Mouse (Mus musculus): Measurements from ENCODE around the gene Ggct. TPM values are rescaled to one million over a fixed set of nuclear protein-coding genes. Genes with fewer than 3 reads are reported as not detected.

Gene Ggct
- total RNA-seq, 4 experiments from 2014 or later: 21.8 to 29.0 (median 23.8) TPM

DNA sequence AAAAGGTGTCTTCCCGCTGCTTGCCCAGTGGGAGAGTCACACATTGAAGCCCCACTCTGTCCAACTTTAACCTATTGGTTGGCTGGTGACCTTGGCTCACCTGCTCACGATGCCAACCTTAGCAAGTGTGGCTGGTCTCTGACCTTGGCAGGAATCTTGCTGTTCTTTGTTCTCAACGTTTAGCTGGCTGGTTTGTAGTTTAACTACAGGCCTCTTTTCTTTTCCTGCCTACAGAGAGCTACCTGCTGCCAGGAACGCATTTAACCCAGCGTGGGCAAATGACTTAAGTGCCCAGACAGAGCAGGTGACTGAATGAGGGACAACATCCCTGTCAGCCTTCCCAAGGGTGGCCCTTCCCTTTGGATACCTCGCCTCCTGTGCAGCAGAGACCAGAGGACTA is 5.0 kb upstream of the Ggct start:
- DNase-seq (ENCODE audit: low spot score in 2 of 2): no peak

DNA sequence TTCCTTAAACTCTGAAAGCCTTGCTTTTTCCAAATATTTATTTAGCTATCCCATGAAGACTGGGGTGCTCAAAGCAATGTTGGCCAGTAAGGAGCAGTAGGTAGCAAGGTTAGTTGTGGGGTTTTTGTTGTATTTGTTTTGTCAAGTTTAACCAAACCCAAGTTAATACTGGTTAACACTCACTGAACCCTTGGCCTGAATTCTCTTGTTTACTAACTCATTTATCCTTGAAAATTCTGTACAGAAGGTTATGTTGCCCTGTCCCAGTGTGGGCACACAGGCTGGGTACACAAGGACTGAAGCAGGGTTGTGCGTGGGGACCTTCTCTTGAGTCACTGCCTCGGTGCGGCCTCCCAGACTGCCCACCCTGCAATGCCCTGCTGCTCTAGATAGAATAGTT is 3.6 kb upstream of the Ggct start:
- DNase-seq (ENCODE audit: low spot score in 2 of 2): no peak

GRCm38 (mm10) chr6:54992141-54992540 is 609 bp downstream of the Ggct start:
- no peak for DNase-seq (ENCODE audit: low spot score in 2 of 2)

DNA sequence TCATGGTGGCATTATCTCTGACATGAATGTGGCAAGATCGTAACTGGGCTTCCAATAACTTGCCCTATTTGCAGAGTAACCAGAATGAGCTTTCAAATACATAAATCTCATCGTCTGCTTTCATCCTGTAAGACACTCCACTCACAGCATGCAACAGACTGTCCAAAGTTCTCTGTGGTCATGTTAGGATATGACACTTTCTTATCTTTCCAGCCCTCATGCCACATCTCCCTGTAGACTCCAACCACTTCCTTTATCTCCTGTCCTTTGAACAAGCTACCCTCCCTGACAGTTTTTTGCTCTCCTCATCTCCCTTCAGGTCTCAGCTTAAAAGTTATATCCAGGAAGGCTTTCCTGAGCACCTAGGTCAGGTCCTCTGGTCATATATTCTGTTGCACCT is 1.6 kb downstream of the Ggct start:
- no peak for DNase-seq (ENCODE audit: low spot score in 2 of 2)

DNA sequence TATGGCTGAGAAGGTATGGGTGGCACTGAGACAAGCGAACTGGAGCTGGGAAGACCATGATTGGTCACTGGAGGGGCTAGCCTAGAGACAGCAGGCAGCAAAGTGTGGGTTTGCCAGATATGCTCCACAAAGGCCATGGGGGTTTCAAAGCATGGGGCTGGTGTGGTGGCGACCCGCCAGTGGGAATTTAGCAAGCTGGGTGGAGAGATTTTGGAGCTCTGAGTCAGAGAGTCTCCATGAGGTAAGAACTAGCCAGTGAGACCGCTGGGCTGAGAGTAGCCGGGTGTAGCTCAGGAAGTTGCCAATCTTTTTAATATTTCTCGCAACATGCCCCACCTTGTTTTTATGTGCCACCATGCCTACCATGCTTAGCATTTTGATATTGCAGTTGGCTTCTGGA is 4.6 kb downstream of the Ggct start:
- DNase-seq (ENCODE audit: low spot score in 2 of 2): no peak

DNA sequence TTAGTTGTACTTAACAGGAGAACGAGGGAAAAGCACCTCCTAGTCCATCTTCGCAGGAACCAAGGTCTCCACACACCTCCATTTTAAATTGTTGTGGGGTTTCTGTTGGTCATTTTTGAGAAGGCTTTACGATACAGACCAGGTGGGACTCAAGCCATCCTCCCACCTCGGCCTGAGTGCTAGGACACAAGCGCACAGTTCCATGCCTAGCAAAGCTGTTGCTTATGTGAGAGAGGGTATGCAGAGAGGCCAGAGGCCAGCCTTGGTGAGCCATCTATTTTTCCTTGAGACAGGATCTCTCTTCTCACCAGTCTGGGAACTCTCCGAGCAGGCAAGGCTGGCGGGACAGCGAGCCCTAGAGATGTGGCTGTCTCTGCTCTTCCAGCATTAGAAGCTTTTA is 8.7 kb downstream of the Ggct start:
- no peak for DNase-seq (ENCODE audit: low spot score in 2 of 2)

GRCm38 (mm10) chr6:54983526-54984050 is 9.2 kb downstream of the Ggct start:
- no peak for DNase-seq (ENCODE audit: low spot score in 2 of 2)

- no peak for DNase-seq (ENCODE audit: low spot score in 2 of 2)
Observed at GRCm38 (mm10) chr6:54979426-54979825, 13.3 kb downstream of the Ggct start.

DNA sequence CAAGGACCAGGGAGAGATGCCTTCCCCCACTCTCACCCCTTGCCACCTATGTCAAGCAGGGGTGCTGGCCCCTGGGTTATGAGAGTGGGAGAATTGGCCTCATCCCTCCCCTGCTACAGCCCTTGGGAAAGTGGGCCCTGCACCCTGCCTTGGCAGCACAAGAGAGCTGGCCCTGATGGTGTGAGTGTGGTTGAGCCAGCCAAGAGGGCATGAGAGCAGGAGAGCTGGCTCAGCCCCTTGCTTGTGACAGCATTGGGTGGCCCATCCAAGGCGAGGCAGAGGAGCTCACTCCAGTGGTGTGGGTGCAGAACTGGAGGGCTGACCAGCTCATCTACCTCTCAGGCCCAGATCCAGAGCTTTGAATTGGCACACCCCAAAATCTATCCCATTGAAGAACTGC is 17.1 kb downstream of the Ggct start:
- no peak for DNase-seq (ENCODE audit: low spot score in 2 of 2)

DNA sequence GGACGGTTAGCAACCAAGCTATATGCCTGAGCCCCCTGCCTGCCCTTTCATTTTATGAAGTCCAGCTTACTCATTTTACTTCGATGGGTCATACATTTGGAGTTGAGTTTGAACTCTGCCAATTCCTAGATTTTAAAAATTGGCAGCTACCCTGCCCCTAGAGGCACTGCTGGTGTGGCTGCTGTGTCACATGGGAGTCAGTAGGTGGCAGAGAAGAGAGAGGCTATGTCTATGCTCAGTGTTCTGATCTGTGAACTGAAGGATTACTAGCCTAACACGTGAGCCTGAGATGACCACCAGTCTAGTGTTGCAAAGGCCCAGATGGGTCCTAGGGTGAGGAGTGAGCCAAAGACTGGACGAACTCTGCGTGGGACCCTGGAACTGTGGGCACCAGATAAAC is 18.2 kb downstream of the Ggct start:
- DNase-seq (ENCODE audit: low spot score in 2 of 2): no peak

DNA sequence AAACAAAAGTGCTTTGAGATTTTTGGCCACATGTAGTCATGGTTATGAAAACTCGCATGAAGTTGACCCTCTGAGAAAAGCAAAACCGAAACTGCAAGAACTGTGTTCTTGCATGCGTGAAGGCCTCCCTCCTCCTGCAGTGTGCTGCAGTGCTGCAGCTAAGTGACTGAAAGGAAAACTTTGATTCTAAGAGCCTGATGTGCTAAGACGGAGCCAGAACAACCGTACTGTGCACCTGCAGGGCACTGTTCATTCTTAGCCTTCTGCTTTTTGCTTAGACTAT is 19.9 kb downstream of the Ggct start:
- DNase-seq (ENCODE audit: low spot score in 2 of 2): no peak

DNA sequence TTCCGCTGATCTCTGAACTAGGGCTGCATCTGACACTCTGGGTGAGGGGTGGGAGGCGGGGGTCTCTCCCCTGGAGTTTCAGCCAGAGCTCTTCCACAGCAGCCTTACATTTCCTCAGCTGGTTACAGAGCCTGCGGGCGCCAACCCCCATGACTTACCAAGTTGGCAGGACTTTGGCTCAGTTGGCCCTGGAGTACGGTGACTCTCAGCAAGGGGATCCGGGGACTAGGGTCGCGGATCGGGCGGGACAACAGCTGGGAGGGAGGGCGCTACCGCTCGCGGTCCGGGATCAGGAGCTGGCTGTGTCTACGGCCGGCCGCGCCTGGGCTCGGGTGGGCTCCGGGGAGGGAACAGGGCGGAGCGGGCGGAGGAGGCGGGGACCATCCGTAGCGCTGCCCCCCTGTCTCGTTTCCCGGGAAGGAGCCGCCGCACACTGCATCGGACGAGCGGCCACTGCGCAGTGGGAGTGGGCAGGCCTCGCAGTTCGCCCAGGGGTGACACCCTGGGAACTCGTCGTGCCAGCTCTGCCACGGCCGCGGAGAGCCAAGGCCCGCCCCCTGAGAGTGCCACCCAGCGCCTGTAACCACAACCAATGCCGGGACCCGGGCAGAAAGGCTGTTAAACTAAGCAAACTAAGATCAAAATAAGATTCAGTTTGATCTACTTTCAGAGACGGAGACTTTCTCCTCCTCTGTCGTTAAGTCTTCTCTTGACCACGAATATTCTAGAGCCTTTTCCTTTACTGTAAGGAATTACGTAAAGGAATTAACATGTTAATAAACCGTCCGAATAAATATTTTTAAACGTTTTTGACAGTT is 20.4 kb downstream of the Ggct start, which contains the start of gene Nod1:
Gene Nod1, minus strand, starts transcription at position 502 of the 818 bp plus-strand sequence.
- peak in 1 of 2 experiments; percentile 53 for DNase-seq (ENCODE audit: low spot score in 2 of 2)

DNA sequence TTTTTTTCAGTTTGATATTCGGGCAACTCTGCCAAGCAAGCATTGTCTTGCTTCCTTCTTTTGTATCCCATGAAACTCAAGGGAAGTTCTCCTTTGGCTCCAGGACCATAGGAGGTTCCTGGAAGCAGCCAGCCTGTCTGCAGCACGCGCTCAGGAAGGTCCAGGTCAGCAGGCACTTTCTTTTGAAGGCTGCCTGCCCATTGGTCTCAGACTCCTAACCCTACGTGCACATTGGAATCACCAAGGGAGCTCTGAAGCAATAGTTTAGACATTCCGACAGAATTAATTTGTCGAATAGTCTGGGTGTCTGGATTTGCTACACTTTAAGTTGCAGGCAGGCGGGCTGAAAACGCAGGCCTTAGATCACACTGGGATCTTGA is 21.0 kb downstream of the Ggct start:
- DNase-seq (ENCODE audit: low spot score in 2 of 2): no peak

GRCm38 (mm10) chr6:54970506-54970905 is 22.2 kb downstream of the Ggct start:
- no peak for DNase-seq (ENCODE audit: low spot score in 2 of 2)

DNA sequence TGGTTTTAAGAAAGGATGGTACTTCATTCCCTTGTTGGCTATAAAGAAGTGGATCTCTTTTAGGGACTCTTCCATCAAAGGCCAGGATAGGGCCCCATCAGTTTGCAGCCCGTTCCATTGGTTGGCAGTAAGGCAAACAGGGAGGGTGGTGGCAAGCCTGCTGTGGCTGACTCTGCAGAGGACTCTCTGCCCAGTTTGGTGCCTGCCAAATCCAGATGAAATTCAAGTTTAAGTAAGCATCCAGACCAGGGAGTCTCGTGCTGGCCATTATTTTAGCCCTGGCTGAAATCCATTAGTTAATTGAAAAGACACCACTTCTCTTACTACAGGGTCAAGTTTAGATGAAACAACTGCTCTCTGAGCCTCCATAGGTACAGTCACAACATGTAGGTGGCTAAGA is 22.9 kb downstream of the Ggct start:
- no peak for DNase-seq (ENCODE audit: low spot score in 2 of 2)

DNA sequence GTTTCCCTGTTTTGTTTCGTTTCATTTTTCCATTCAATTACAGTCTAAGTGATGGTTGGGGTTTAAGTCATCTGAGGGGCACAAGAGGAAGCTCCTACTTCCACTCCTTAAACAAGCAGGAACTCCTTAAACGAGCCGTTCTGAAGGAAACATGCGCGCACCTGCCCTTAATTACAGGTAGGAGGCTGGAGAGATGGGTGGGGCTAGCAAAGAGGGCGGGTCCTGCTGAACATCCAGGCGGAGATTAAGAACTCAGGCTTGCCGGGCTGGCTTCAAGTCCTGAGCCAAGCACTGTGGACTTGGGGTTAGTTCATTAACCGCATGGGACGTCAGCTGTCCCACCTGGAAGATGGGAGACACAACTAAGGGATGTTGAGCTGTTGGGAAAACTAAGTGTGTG is 25.2 kb downstream of the Ggct start:
- no peak for DNase-seq (ENCODE audit: low spot score in 2 of 2)

GRCm38 (mm10) chr6:54965234-54965633 is 27.5 kb downstream of the Ggct start:
- no peak for DNase-seq (ENCODE audit: low spot score in 2 of 2)

GRCm38 (mm10) chr6:54964755-54965154 is 28.0 kb downstream of the Ggct start:
- DNase-seq (ENCODE audit: low spot score in 2 of 2): no peak

DNA sequence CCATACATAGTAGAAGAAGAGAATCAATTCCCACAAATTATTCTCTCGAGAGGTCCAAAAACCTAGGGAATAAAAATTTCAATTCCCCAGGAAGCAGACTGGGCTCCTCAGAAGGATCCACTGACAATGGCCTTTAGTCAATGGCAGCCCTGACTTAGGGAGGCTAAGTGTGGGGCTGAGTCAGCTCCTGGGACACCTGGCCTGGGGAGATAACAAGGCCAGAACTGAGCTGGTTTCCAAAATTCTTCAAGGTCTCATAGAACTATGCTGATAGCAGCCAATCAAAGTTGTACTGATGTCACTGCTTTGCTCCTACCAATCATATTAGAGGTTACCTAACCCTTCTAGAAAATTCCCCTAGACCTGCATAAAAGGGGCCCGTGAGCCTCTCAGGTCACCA is 29.2 kb downstream of the Ggct start:
- DNase-seq (ENCODE audit: low spot score in 2 of 2): no peak

DNA sequence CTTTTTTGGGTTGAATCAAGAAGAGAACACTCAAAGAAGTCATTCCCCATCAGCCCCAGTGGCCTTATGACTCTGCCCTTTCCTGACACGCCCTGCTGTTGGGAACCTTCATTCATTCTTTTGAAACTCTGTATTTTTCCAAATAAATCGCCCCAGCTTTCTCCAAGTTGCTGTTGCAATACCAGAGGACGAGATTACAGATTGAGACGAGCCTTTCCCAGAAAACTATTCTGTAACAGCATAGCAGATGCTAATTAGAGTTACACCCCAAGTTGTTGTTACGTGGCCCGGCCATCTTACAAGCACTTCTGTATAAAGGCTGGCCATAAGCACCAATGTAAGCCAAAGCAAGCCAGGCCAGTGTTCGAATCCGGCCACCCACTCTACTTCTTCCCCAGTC is 35.1 kb downstream of the Ggct start:
- DNase-seq (ENCODE audit: low spot score in 2 of 2): no peak

DNA sequence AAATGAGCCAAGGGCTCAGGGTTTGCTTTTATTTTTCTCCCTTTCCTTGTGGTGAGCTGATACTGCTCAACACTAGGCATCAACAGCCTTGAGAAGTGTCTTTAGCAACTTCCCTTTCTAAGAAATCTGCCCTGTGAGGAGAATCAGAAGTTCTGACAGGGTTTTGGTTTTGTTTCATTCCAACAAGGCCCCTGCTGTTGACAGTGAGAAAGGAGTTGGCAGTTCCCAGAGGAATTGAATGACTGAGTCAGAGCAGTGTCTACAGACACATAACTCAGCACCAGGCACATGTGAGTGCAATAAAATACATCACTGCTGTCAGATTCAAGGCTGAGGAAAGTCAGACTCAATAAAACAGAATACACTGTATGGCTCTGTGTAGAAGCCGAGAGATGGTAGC is 36.3 kb downstream of the Ggct start:
- no peak for DNase-seq (ENCODE audit: low spot score in 2 of 2)

DNA sequence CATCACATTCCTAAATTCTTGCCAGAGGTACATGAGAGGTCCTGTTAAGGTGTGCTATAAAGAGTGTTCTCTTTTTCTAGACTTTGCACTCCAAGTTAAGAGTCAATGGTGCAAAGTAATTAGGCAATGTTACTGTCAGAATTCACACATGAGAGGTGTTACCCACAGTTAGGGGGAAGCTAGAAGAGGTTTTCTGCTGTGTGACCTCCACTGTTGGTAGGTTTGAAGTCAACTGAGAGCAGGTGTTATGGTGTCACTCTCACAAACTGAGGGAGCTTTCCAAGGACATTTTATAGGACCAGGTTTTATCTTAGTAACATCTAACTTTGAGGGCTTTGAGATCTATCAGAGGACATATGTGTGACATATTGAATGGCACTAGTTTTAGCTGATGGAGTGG is 36.8 kb downstream of the Ggct start:
- DNase-seq (ENCODE audit: low spot score in 2 of 2): no peak

DNA sequence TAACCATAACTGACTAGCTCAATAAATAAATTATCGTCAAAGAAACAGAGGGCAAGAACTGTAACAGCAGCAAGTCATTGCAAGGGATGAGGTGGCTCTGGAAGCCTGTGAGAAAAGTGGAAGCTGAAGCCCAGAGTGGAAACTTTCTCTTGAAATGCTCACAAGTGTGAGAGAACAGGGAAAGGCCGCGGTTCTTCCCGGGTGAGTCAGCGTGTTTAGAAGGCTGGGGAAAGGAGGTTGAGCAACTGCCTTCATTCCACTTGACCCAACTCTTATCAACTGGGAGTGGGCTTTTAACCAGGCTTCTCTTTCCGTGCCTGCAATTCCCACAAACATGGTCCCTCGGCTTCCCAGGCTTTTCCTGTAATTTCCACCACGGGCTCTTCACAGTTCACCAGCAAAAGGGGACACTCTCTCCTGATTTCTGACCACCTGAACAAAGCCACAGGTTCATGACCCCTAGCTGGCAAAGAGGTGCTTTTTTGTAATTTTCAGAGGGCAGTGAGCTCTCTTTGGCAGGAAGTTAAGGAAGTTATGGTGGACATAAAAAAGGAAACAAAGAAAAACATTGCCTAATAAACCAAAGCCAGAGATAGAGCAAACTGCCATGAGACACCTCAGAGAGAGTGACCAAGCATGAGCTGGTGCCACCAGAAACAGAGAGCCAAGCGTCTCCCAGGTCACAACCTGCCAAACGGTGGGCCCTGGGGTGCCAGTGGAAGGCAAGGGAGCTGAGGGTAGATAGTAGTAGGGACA is 37.9 kb downstream of the Ggct start:
- no peak for DNase-seq (ENCODE audit: low spot score in 2 of 2)

All from left cerebral cortex, adult 8-10 months (tissue).